Mouse (Mus musculus) right cerebral cortex, postnatal 10 days (tissue): Measurements from ENCODE around the gene Krr1.
"Not testable (repeated sequence)": the region's sequence is repeated elsewhere in the genome, so short reads cannot be mapped to it uniquely, and the experiment has no call there.

ENCODE experiments used
- DNase-seq, 2 experiments: peaks; one replicate each; pipeline ENCODE4 v3.0.0; 2021; ENCODE audit warnings: low spot score in 2 of 2

Gene Krr1

DNA sequence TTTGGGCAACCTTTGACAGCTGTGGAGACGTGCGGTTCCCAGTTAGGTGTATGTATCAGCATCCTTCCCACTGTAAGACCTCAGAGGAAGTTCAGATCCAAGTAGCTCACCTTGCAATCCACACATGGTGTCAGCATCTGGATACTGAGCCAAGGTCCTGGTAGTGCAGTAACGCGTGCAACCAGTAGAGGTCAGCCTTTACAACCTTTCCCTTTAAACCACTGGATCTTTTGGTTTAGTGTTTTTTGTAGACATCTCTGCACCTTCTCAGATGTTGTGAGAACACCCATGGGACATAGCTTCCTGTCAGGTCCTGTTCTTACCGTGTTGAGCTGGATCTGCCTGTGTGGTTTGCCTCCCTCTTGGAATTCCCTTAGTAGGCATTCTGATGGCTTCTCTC is 5.1 kb downstream of the Krr1 start:
- DNase-seq = peak; percentile 54 to 65

DNA sequence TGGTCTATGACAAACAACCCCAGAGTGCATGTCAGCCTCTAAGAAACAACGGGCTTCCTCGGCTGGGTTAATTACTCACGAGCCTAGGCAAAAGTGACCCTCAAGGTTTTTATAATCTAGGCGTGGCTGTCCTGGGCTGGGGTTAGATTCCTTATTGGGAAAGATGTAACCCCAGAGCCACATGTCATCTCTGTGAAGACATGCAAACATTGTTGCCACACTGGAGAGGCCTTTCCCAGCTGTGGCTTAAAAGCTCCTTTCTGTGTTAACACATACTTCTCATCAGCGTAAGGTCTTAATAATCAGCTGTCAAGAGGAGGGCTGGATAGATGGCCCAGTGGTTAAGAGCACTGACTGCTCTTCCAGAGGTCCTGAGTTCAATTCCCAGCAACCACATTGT is 10.6 kb downstream of the Krr1 start:
- DNase-seq = no peak

DNA sequence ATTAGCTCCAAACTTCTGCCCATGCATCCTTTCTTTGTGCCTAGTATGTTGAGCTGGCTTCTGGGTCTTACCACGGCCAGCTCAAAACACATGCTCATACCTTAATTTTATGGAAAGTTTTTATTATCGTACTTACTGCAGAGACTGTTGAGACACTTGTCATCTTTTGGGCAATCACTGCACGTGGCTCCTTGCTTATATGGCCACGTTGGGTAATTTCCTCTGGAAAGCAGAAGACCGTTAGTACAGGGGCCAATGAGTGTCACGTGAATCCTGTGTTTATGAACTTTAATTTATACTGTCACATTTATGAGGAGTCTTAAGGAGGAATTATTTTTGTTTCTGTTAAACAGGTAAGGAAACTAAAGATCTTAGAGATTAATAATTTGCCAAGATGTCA is 14.0 kb downstream of the Krr1 start:
- DNase-seq = no peak

DNA sequence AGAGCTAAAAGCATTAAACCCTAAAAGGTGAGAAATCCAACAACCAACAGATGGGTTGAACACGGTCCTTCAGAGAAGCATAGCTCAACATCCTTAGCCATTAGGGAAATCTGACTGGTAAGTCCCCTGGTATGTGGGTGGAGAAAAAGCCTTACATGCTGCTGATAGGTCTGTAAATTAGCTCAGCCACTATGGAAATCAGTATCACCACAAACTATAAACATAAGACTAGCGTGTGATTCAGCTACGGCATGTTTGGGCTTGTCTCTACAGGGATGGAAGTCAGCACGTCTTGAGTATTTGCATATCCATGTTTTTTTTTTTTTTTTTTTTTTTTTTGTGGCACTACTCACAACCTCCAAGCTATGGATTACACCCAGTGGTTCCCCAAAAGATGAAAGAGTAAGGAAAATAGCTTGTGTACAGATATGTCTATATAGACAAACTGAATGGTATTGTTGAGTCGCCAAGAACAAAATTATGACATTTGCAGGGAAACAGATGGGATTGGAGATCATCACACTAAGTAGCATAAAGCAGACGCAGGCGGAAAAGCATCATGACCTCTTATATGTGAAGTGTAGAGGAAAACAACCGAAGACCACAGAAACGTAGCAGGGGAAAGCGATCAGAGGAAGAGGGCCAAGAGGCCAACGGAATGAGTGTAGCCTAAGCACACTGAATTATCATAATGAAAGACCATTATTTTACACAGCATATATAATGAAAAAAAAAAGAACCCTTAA is 23.5 kb downstream of the Krr1 start:
- DNase-seq = no peak

DNA sequence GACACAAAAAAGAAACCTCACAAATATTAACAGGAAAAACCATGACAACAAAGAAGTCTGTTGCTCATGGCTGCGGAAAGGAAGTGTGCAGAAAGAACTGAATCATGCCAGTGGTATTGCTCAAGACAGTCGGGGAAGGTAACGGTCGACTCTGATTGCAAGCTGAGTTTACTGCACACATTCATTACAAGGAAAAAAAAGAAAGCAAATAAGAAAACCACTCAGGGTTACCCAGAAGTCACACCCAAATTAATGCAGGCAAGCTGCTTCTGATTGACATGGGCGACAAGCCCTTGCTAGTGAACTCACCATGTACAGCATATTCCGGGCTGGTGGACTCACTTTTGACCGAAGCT is 24.1 kb downstream of the Krr1 start:
- no peak for DNase-seq

DNA sequence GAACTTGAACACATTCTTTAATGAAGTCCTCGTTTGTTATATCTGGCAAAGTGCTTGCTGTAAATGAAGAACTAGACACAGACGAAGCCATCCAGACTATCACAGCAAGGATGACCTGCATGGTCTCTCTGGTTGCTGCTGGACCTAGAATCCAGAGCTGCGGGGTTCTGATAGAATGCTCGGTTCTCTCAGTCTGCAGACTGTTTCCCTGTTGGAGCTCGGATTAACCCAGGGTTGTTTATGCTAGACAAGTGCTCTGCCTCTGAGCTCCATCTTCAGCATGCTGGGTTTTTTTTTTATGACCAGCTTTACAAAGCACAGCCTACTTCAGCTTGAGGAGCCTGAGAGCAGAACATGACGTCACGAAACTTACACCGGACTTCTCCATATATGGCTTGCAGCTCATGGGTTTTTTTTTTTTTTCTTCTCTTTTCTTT is 24.5 kb downstream of the Krr1 start:
- no peak for DNase-seq

DNA sequence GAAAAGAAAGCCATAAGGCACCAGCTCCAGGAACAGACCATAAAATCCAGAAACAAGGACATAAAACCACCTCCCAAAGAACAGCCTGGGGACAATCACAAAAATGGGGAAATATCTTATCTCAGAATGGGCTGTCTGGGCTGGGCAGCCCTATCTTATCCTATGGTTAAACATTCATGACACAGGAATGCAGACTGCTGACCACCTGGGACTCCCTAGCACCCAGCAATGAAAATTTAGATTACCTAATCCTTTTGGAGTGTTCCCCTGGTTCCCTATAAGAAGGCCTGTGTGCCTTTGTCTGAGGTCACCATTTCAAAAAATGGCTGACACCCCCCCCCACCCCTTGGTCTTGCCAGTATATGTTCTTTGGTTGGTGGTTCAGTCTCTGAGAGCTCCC is 25.2 kb downstream of the Krr1 start:
- no peak for DNase-seq

DNA sequence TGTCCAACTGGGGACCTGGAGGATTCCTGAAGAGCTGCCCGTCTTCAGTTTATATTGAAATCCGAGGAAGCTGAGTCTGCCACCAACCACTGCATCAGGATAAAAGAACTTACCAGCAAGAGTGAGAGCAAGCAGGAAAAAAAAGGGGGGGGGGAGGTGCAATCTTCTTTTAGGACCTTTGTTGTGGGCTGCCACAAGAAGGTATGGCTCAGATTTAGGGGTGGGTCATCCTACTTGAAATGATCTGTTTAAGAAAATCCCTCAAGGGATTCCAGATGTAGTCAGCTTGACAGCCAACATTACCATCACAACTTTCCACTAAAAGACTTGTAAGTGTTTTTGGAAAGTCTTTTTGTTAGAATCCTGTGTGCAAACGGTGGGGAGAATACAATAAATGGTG is 27.3 kb downstream of the Krr1 start:
- no peak for DNase-seq

DNA sequence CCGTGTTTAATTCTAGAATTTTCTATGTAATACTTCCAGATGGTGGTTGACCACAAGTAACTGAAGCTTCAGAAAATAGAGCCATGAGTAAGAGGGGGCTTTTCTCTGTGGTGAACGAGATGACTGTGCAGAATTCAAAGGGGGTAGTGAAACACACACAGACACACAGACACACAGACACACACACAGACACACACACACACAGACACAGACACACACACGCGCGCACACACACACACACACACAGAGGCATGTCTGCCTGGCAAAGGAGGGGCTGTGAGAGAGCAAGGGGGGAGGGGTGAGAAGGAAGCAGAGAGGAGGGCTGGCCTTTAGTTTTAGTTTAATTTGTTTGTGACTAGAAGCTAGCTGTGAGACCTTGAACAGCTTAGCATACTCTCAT is 28.1 kb downstream of the Krr1 start:
- DNase-seq = no peak

DNA sequence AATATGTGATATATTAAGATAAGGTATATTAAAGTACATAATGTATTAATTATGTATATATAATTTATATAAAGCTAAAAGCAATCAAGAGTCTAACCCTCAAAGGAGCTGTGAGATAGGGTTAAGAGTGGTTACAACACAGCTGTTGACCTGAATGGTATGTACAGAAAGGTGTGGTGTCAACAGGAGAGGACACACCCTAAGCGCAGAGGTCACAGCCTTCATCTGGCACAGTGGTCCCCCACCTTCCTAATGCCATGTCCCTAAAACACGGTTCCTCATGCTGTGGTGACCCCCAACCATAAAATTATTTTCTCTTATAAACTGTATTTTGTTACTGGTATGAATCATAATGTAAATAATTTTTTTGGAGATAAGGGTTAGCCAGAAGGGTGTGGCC is 28.9 kb downstream of the Krr1 start:
- DNase-seq = no peak

DNA sequence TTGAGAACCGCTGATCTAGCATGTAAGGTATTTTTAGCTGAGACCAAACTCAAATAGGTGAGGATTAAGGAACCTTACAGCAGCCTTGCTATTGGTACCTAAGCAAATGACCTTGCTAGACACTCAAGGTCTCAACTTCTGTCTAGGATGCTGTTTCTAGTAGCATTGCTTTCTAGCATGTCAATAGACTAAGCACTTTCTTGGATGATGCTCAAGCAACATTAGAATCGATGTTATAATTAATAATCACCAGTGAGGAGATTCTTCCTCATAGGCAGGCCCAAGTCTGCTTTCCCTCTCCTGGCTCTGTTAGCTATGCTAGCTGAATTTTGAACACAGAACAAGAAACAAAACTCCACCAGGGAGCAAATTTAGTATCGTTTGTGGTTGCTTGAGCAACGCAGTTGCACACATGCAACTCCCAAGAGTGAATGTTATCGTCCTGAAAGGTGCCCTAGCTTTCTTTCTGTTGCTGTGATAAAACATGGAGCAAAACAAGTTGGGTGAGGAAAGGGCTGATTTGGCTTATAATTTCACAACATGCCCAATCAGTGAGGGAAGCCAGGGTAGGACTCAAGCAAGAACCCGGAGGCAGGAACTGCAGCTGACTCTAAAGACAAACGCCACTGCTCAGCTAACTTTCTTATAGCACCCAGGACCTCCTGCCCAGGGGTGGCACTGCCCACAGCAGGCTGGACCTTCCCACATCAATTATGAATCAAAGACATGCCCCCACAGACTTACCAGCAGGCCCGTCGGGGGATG is 29.5 kb downstream of the Krr1 start:
- no peak for DNase-seq

DNA sequence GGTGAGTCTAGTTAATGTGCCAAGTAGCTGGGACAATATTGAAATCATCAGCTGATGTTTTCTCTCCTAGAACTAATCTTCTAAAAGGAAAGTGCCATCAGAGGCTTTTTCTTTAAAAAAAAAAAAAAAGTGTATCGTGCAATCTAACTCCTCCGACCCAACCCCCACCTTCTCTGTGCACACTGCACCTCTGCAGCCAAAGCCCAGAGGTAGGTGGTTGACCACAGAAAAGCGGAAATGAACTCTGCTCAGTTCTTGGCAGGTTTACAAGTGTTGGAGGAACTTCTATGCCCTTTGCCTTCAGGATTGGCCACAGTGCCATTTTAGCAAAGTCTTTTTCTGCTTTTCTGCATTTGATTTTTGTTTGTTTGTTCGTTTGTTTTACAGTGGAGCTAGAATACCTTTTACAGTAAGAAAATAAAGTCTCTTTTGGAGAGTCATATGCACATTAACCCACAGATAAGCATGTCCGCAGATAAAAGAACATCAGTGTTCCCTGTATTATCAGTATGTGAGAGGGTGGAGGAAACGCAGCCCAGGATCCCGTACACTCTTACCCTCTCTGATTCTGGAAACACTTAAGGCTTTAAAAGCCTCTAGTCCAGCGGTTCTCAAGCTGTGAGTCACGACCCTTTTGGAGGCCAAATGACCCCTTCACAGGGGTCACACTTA is 30.2 kb downstream of the Krr1 start, which contains the start of gene Glipr1:
Gene Glipr1 (minus strand): TSS at position 88 of the 672 bp plus-strand sequence.
- no peak for DNase-seq

DNA sequence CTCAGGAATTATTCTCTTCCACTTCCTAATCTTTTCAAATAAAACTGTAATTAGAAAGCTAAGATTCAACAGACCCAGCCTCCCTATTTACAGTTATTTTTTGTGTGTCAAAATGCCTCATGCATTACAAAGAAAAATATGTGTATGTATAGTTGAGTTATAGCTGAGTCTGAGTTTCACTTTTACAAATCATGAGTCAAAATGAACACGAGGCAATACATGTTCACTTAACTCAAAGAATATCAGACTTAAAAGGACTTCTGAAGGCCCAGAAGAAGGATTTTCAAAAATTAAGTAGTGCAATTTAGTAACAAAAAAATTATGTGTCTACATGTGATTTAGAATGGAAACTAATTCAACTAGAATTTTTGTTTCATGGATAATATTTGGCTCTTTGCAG is 37.0 kb downstream of the Krr1 start:
- not testable (repeated sequence) for DNase-seq

DNA sequence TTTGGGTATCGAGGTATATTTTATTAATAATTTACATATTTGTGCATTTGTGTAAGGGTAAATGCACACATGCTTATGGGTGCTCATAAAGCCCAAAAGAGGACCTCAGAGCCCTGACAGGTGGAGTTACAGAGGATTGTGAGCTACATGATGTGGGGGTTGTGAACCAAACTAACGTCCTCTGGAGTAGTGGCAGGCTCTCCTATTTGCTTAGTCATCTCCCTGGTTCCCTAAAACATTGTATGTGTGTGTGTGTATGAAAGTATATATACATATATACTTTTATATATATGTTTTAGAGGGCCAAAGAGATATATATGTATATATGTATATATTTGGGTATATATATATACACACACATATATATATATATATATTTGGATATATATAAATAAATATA is 51.1 kb downstream of the Krr1 start:
- no peak for DNase-seq

DNA sequence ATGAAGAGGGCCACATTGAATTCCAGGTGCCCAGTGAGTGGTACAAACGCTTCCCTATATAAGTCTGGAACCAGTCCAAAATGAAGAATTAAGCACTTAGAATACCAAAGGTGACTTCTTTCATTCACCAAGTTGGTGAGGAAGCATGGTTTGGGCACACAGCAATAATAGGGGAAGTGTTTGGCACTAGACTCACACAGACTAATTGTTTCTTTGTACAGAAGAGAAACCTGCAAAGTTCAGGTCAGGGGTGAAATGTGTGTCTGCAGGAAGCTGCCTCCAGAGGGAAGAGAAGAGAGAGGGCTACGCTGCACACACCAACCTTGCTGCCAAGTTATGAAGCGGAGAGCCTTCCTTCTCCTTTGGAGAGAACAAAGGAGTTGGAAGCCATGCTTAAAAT is 56.2 kb downstream of the Krr1 start:
- not testable (repeated sequence) for DNase-seq
